Mouse (Mus musculus): ENCODE results near the gene Ebi3. TPM values are rescaled to one million over a fixed set of nuclear protein-coding genes. Genes with fewer than 3 reads are reported as not detected.

Gene Ebi3
- polyA plus RNA-seq, 2 experiments from 2014 or later = 52.7 to 95.2 TPM

DNA sequence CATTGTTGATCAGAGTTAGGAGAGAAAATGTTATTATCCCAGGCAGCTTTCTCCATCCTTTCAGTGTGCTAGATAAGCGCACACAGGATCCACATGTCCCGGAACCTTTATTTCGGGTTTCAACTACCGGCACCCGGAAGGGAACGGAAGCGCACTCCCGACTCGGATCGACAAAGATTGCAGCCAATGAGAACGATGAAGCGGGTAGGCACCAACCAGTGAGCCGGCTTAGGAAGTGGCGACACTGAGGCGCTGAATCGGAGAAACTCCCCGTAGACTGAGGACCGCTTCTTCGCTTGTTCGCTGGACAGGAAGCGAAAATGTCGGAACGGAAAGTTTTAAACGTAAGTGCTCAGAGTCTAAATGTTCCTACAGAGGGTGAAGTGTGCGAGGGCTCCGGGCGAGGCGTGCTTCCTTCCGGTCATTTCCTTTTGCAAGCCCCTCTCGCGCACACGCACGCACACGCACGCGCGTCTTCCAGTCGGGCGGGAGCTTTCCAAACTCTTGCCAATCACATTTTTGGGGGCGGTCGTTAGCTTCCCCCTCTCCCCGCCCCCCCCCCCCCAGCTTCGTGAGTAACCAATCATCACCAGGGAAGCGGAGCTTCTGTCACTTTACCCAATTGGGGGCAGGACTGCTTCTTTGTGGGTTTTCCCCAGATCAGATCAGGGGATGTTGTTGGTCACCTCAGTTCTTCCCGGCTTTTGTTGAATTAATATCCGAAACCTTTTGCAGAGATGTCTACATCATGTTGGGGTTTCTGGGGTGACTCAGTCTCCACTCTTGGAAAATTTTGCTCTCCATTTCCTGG is 6.7 kb downstream of the Ebi3 start, which contains the start of gene Yju2:
Gene Yju2, plus strand, starts transcription at position 182 of the 811 bp plus-strand sequence.
- ATAC-seq = peak; percentile 93

- no peak for ATAC-seq
These were observed 7.7 kb downstream of the Ebi3 start for GRCm38 (mm10) chr17:55959946-55960740.

DNA sequence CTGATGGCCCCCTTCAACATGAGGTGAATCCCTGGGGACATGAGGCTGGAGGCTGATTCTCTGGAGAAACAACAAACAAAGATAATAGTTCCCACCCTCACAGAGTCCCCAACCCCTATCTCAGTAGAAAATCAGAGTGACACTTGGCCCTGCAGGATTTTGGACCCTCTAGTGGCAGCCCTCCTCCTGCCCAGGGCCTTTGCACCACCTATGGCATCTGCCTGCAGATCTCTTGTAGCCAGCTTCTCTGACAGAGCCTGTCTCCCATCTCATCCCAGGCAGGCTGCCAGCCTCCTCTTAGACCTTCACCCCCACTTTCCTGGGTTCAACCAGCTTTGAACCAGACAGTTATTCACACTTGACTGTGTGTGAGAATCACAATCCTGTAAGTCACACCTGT is 8.4 kb downstream of the Ebi3 start:
- no peak for ATAC-seq

GRCm38 (mm10) chr17:55961631-55962030 is 9.2 kb downstream of the Ebi3 start:
- ATAC-seq = no peak

- no peak for ATAC-seq
These were observed 10.7 kb downstream of the Ebi3 start for GRCm38 (mm10) chr17:55963171-55963570.

- ATAC-seq = no peak
These were observed 12.1 kb downstream of the Ebi3 start for GRCm38 (mm10) chr17:55964496-55964895.

- ATAC-seq = no peak
These were observed 12.6 kb downstream of the Ebi3 start for GRCm38 (mm10) chr17:55964996-55965395.

DNA sequence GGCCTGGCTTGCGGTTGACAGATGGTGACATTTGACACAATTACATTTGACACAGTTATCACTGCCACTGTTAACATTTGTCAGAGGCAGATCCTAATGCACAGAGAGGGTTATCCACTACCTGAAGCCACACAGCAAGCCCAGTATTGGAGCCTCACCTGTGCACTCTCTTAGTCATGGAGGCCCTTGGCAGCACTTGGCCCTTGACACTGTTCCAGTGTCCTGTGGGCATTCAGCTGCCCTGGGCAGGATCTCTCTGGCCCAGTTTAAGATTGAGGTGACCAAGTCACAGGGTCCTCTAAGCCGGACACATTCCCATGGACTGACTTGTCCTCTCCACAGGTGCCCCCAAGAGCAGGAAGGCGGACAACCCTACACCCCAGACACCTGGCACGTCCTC is 14.7 kb downstream of the Ebi3 start:
- no peak for ATAC-seq

- no peak for ATAC-seq
These were observed 15.8 kb downstream of the Ebi3 start for GRCm38 (mm10) chr17:55968210-55968609.

DNA sequence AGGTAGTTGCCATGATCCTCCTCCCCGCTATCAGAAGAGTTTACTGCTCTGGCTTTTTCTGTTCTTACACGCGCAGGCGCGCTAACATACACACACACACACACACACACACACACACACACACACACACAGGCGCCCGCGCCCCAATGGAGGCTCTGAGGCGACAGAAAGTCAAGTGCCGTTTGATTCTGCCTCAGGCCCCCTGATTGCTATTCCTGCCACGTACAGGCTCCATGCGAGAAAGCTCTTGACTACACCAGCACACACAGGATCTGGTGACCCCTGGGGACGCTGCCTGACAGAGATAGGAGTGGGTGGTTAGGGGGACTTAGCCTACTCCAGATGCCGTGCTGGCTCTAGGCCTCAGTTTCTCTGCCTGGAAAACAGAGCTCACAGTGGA is 17.1 kb downstream of the Ebi3 start:
- ATAC-seq = no peak

GRCm38 (mm10) chr17:55969966-55970891 is 17.8 kb downstream of the Ebi3 start, which contains the start of gene Shd:
Shd (plus strand) TSS chr17:55970467.
- no peak for ATAC-seq

DNA sequence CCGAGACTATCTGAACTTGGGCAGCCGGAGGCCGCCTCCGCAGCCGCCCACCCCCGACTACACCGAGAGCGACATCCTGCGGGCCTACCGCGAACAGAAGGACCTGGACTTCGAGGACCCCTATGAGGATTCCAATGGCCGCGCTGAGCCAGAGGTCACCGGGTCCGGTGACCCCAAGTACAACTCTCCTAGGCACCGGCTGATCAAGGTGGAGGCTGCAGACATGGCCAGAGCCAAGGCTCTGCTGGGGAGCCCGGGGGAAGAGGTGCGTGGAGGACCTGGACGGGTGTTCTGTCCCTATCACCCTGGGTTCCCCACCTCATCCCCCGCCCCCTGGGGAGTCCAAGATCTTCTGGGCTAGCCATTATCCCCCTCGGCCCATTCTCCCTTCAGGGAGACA is 19.0 kb downstream of the Ebi3 start:
- no peak for ATAC-seq

DNA sequence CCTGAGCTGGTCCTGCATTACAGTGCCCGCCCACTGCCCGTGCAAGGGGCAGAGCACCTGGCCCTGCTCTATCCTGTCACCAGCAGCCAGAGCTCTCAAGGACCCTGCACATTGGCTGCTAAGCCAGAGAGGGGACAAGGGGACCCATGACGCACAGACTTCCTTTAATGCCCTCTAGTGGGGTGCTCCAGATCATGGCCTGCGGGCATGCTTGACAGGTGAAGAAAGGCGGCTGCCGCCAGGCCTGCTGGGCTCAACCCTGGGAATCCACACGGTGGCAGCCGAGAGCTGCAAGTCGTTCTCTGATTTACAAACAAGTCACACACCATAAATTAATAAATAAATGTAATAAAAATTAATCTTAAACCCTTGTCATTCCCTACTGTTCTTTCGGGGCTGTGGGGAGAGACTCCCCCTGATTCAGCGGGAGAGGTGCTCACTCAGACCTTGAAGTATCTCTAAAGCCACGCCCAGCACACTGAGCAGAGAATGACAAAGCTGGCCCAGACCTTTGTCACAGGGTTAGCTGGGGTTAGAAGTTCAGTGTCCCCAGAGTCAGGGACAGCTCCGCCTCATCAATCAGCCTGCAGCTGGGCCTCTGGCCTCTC is 23.9 kb downstream of the Ebi3 start:
- peak; percentile 78 for ATAC-seq

GRCm38 (mm10) chr17:55977301-55977700 is 24.9 kb downstream of the Ebi3 start:
- no peak for ATAC-seq

- ATAC-seq = no peak
These were observed 33.9 kb downstream of the Ebi3 start, which contains the start of gene Fsd1 for GRCm38 (mm10) chr17:55986030-55986961. Fsd1 (plus strand) TSS chr17:55986509.

DNA sequence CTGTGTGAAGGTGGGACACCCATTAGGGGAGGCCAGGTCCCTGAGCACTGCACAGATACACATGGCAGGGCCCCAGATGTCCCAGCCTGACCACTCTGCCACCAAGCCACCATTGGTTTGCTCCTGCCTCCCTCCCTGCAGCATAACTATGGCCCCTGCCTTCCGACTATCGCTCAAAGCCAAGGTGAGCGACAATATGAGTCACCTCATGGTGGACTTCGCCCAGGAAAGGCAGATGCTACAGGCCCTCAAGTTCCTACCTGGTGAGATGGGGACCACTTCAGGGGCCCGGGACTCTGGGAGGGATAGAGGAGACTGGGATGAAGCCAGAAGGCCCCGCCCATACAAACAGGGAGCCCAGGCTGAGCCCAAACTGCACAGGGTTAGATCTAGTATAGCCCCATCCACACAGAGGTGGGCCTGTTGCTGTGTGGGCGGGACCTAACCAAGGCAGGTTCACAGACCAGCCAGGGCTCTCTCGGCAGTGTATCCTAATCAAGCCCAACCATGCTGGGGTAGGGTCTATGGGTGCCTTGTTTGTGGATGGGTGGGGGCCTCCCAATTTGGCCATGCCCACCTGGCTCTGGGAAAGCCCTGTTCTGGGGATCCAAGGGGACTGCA is 37.9 kb downstream of the Ebi3 start:
- no peak for ATAC-seq

DNA sequence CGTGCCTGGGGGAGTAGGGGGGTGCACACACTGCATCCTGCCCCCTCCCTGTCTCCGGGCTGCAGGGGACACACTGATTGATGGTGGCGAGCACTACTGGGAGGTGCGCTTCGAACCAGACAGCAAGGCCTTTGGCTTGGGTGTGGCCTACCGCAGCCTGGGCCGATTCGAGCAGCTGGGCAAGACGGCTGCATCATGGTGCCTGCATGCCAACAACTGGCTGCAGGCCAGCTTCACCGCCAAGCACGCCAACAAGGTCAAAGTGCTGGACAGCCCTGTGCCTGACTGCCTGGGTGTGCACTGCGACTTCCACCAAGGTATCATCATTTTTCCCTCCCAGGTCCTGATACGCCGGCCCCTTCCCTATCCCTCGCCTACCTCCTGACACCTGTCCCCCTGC is 43.6 kb downstream of the Ebi3 start:
- ATAC-seq = no peak

- no peak for ATAC-seq
These were observed 47.5 kb downstream of the Ebi3 start for GRCm38 (mm10) chr17:55999794-56000499.

- no peak for ATAC-seq
These were observed 50.6 kb downstream of the Ebi3 start for GRCm38 (mm10) chr17:56003000-56003399.
